Mouse (Mus musculus) ovary, postnatal 14 days (tissue): ENCODE measurements at regions not wholly inside any gene's neighbourhood (a gene's known extent, or its start where the extent isn't known, plus 50 kb on each side); places are given as distances from the start of the nearest gene placed in this dataset.

Experiments
- DNase-seq: peaks from one replicate; pipeline ENCODE4 v3.0.0; 2022; ENCODE audit warnings: low spot score

- no peak for DNase-seq
Measured at GRCm38 (mm10) chr2:170219161-170219581, 71.3 kb upstream of the Zfp217 start.

GRCm38 (mm10) chr2:170218230-170219044, 70.5 kb upstream of the Zfp217 start:
- DNase-seq = no peak

DNA sequence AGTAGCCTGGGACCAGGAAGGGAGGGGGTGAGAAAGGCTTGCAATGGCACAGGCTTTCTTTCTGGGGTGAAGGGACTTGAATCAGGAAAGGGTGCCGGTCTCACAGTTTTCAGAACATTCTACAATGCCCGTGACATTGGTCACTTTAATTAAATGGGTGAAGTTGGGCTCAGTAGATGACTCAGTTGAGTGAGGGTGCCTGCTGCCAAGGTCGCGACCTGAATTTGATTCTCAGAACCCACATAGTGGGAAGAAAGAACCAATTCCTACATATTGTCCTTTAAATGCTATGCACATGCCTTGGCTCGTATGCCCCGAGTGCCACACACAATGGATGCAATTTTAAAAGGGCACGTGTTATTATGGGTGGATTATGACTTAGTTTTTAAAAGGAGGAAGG, 68.4 kb upstream of the Zfp217 start:
- DNase-seq = no peak

DNA sequence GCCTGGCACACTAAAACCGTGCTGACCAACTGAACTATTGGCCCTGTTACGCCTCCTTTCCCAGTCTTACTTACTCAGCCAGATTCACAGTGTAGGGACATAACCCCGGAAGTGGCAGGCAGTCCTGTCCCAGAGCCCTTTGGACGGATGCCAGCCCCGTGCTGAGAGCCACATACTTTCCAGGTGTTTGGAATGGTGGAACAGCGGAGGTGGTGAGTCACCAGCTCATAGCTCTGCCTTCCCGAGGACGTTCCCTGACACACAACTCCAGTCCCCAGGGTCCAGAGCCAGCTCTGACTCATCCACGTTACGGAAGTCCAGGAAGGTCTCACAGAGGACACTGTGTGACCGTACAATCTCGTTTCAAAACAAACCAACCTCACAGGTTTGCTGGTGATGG, 61.2 kb upstream of the Zfp217 start:
- no peak for DNase-seq

GRCm38 (mm10) chr2:170207878-170208277, 60.0 kb upstream of the Zfp217 start:
- DNase-seq = no peak

DNA sequence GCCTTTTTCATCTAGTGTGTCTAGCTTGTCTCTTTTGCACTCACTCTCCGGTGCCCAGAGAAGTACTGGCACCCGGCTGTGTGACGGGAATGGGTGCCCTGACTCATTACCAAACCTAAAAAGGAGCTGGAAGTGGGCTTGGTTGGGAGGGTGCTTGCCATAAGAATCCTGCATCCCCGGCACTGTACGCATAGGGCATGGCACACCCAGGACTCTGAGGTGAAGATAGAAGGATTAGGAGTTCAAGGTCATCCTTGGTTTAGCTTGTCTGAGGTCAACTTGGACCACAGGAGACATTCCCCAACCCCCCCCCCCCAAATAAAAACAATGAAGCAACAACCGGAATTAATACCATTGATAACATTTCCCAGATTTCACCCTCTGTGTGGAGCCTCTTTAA, 59.5 kb upstream of the Zfp217 start:
- no peak for DNase-seq

- no peak for DNase-seq
Measured at GRCm38 (mm10) chr2:170206870-170207269, 59.0 kb upstream of the Zfp217 start.

DNA sequence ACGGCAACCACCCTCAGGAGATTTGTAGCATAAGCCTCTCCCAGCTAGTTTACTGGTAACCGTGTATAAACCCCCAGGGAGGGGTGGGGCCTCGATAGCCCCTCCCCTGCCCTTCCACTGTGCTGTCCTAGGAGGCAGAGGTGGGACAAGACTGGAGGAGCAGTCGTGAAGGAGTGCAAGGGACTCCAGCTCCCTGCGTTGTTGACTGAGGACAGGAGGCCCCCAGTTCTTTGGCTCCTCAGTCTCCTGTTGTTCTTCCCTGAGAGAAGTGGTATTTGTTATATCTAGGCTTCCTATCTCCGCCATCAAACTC, 58.5 kb upstream of the Zfp217 start:
- DNase-seq = no peak

- no peak for DNase-seq
Measured at GRCm38 (mm10) chr2:170205591-170206441, 57.9 kb upstream of the Zfp217 start.

GRCm38 (mm10) chr2:170204768-170205514, 57.0 kb upstream of the Zfp217 start:
- DNase-seq = no peak

DNA sequence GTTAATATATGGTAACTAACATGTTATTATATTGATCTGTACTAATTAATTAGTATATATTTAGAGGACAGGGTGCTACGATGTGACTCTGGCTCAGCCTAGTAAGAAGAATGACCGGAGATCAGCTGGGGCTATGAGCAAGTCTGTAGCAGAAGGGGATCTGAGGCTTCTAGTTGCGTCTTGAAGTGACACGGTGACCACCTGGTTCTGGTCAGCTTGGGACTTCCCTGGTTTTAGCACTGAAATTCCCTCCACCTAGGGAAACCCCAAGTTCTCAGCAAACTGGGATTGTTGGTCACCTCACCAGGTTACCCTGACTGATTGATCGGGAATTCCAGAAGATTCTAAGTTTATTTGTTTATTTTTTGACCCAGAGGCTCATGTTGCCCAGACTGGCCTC, 55.6 kb upstream of the Zfp217 start:
- DNase-seq = no peak

DNA sequence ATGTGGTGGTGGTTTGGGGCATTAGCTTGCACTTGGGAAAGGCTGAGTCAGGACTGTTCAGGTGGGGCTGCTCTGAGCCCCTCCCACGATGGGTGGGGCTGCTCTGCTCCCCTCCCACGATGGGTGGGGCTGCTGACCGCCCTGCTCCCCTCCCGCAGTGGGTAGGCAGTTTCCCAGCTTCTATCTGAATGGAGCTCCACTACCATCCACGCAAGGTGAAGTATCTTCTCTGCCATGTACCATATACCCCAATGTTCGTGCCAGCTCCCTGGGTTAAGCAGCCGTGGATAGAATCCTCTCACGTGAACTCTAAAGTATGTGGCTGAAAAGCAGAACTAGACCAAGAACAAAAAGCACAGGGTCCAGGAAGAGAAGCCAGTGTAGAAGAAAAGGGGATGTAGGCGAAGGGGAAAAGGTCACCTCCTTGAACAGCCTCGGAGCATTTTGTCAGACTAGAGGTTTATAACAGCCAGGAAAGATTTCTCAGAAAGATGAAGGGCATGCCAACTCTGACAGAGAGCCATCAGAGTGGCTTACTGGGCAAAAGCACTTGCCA, 54.0 kb upstream of the Zfp217 start:
- DNase-seq = no peak
